Mouse (Mus musculus) bone marrow, adult 2 months (tissue): Measurements from ENCODE around the gene Bcl6b. TPM values are rescaled to one million over a fixed set of nuclear protein-coding genes. Genes with fewer than 3 reads are reported as not detected.

Source experiments
- H3K27ac ChIP-seq: fragments of 200-500 bp; 2 replicates; pipeline ENCODE4 v1.5.1; 2012; ENCODE audit warnings: low read depth, mild to moderate bottlenecking, control low read depth, inconsistent platforms, low read length; ENCODE audit not compliant: control insufficient read depth, poor library complexity, insufficient read depth
- H3K4me1 ChIP-seq: fragments of 200-500 bp; 2 replicates; pipeline ENCODE4 v1.6.1; 2011; ENCODE audit warnings: low read length; ENCODE audit not compliant: control insufficient read depth, insufficient read depth
- H3K4me3 ChIP-seq: fragments of 200-500 bp; replicated peaks from 2 replicates; pipeline ENCODE3; 2011; ENCODE audit warnings: mild to moderate bottlenecking, low read depth, low read length, control low read depth; ENCODE audit not compliant: control insufficient read depth
- CTCF ChIP-seq: fragments of 200-500 bp; IDR thresholded peaks from 2 replicates; pipeline ENCODE4 v1.5.1; 2011; ENCODE audit warnings: low read length, control low read depth; ENCODE audit not compliant: control insufficient read depth, insufficient read depth
- POLR2A ChIP-seq: fragments of 200-500 bp; IDR thresholded peaks from 2 replicates; pipeline ENCODE4 v1.6.1; 2011; ENCODE audit warnings: low read depth, mild to moderate bottlenecking, control low read depth, low read length, borderline replicate concordance; ENCODE audit not compliant: control insufficient read depth
- WGBS: fragments of 180-500 bp; shearing (Covaris S2); methylation state at CpG from one replicate; pipeline ENCODE4 v1.1.7; 2018; 5-methylcytosine and 5-hydroxymethylcytosine counted together
- polyA plus RNA-seq: library from polyadenylated mRNA; stranded (reverse); fragments of >200 nt; gene quantifications from 2 replicates; pipeline ENCODE4 v1.2.4, GENCODE M21; 2011; ENCODE audit warnings: low replicate concordance; ENCODE audit not compliant: missing spikeins, insufficient read depth, insufficient read length

The Bcl6b gene
- polyA plus RNA-seq, 1 experiment, result 2.2 TPM

DNA sequence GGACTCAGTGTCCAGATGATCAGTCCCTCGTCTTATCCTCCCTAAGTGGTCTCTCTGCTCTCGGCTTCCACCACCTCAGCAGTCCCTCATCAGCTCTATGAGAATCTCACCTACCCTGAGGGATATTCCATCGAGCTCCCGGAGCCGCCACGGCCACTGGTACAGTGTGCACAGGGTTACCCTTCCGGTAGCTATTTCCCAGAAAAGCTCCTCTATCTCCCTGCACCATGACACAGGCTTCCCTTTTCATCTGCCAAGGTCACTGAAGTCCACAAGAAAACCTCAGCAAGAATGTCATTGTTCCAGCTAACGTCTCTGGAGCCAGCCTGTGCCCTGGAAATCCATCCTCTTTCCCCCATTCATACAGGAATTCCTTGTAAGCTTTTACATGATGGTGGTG lies 22.3 kb upstream of the Bcl6b start:
- no peak overlapping the region for H3K27ac ChIP-seq
- H3K4me1 ChIP-seq, result no peaks in the 10 kb centered on the region
- no peak overlapping the region for H3K4me3 ChIP-seq
- TF ChIP-seq CTCF, result no peak
- TF ChIP-seq POLR2A, result no peak
- 79% methylated on average over 8 of the region's 8 CpGs for WGBS

- no peak overlapping the region for H3K27ac ChIP-seq
- H3K4me1 ChIP-seq, result no peaks in the 10 kb centered on the region
- TF ChIP-seq POLR2A, result no peak
- no peak for TF ChIP-seq CTCF
- WGBS, result 14% methylated on average over 11 of the region's 11 CpGs
- no peak overlapping the region for H3K4me3 ChIP-seq
Measured at GRCm38 (mm10) chr11:70250150-70250549, 20.6 kb upstream of the Bcl6b start.

DNA sequence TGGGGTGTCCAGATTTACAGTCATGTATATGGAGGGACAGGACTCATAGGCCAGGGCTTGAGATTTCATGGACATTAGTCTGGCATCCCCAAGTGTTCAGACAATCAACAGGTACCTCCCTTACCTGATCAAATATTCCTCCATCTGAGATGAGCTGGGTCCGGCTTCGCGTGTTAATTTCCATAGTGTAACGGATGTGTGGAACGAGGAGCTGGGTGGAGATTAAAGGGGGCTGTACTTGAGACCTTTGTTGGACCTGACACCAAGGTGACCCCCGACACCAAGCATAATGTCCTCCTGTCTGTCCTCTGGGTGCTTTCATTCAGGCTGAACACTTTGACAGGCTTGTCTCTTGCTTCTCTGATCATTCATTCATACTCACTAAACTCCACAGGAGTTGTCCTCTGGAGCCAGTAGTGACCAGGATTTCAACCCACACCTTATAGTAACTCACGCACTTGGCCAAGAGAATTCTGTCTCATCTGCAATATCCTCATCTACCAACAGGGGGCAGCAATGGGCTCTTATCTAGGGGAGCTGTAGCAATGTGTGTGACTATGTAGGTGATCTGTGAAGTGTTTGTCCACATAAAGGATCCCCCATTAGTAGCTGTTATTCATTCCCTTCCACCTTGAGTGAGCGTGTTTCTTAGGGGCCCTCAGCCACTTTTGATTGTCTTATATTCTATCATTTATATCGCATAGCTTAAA lies 17.7 kb upstream of the Bcl6b start:
- H3K4me3 ChIP-seq, result no peak overlapping the region
- H3K27ac ChIP-seq, result no peak overlapping the region
- H3K4me1 ChIP-seq, result no peaks in the 10 kb centered on the region
- WGBS, result 47% methylated on average over 9 of the region's 9 CpGs
- TF ChIP-seq CTCF, result peak; percentile 35; the same call in 1 of the 2 replicates
- TF ChIP-seq POLR2A, result no peak

DNA sequence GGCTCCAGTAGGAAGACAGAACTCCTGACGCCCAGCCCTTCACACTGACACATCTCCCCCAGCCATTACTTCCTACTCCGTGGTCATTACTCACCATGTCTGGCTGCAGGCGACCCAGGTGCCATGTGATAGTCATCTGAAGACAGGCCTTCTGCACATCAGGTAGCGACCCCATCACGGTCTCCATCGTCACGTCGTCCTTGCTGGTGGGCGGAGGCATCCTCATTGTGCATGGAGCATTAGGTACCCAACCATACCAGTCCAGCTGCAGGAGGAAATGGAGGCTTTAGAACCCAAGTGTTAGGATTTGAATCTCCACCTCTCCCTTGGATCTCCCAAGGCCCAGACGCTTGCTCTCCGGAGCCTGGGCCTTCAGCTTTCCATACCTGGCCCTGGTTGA lies 13.0 kb upstream of the Bcl6b start:
- Histone ChIP-seq H3K4me1 (no peaks in the 10 kb centered on the region), H3K4me3 (no peak overlapping the region), H3K27ac (no peak overlapping the region)
- no peak for TF ChIP-seq CTCF
- no peak for TF ChIP-seq POLR2A
- 66% methylated on average over 11 of the region's 11 CpGs for WGBS

DNA sequence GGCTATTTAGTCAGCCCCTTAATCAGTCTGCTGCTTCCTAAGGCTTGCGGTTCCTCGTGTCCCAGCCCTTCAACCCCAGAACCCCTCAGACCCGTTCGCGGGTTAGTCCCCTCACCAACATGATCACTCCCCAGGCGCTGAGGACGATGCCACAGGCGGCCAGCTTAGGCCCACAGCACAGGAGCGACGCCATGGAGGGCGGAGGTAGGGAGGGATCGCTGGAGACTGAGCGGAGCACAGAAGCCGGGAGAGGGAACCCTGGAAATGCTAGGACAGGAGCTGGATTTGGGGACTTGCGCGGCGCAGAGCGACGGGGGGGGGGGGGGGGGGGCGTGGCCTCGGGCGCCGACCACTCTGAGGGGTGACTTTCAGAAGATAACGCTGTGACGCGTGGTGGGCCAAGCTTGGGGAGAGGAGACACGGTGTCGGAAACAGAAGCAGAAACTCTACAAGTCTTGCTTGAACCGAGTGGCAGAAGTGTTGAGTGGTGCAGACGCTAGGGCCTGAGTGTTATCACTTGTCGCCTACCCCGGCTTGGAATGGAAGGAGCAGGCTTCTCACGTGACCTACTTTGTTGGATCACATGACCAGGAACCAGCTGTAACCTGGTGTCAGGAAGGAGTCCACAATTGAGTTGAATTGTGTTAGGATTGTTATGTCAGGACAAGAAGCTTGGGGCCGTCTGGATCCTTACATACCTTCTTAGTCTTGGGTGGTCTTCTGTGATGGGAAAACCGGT lies 10.1 kb upstream of the Bcl6b start, which contains the start of the genes Gm21988 and Rnasek:
Gm21988 (minus strand) TSS at position 290 of the 739 bp plus-strand sequence.
Rnasek (minus strand) TSS at position 302 of the 739 bp plus-strand sequence.
- peak within 1 kb of the TSS; percentile 89 for H3K4me3 ChIP-seq
- TF ChIP-seq POLR2A, result peak; percentile 47; the same call in 1 of the 2 replicates
- TF ChIP-seq CTCF, result no peak
- WGBS, result under 1% methylated on average over 34 of the region's 35 CpGs
- H3K4me1 ChIP-seq, result peaks cover 3% of the 10 kb centered on the region; the same call in 1 of the 2 replicates
- peak within 1 kb of the TSS; percentile 96 for H3K27ac ChIP-seq

DNA sequence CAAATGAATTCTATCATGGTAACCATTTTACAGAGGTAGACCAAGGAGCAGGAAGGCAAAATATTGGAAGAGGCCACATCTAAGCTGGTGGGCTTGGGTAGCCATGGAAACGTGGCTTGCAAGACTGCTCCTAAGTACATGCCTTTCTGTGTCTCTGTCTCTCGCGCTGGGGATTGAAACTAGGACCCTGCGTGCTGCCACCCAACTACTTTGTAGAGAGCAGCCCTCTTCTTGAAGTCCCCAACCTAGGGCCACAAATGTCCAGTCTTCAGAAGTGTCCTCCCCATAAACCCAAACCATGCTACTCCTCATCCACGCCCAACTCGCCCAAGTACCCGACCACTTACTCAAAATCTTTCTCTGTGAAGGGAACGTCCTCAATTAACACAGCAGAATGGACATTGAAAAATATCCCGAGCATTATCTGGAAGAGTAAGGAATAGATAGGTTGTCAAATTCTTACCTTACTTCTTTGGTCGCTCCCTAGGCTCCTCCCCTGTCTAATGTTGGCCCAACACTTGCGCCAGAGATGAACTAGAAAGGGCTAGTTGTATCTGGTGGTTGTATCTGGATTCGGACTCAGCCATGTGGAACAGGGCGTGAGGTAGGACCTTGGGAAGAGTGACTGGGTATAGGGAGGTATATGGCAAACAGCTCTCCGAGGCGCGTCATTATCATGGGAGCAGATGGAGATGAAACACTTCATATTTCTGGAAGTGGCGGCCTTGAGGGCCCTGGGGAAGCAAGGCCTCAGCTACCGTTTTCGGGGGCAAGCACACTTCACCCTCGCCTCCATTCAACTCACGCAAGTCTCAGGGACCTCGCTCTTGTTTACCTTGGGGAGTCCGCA lies 9.2 kb upstream of the Bcl6b start:
- H3K4me1 ChIP-seq, result peaks cover 3% of the 10 kb centered on the region; the same call in 1 of the 2 replicates
- 13% methylated on average over 23 of the region's 23 CpGs for WGBS
- H3K27ac ChIP-seq, result peak overlapping the region; percentile 96
- TF ChIP-seq POLR2A (no peak), CTCF (no peak)
- peak overlapping the region; percentile 89 for H3K4me3 ChIP-seq

DNA sequence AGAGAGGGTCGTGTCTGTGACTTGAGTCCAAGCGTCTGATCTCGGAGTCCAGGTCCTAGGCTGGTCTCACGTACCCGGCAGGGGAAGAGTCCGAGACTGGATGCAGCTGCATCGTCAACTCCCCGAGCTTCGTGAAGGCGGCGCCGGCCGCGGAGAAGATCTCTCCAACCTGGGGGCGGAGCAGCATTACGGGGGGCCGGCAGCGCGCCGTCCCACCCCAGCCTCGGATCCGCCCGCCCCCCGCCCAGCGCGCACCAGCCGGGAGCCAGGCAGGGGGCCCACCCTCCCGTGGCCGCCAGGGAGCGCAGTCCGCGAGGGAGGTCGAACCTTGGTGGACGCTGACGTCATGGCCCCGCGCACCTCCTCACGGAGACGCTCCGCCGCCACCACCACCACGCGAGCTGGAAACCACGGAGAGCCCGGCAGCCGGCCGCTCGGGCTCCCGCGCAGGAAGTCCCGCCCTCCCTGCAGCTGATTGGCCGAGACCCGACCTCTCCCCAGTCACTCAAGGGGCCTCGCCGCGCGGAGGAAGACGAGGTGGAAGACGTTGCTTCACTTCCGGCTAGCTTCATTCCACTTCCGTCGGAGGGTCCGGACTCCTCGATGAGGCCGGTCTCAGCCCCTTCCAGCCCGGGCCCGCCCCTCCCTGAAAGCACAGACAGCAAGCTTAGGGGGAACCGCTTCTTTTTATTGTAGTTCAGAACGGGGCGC lies 8.0 kb upstream of the Bcl6b start, which contains the start of gene 0610010K14Rik:
0610010K14Rik (minus strand) TSS at position 458 of the 711 bp plus-strand sequence.
- H3K4me3 ChIP-seq, result peak within 1 kb of the TSS; percentile 89
- TF ChIP-seq CTCF (peak; percentile 66; the same call in 1 of the 2 replicates), POLR2A (peak; percentile 91)
- WGBS, result under 1% methylated on average over 69 of the region's 70 CpGs
- H3K27ac ChIP-seq, result peak within 1 kb of the TSS; percentile 96
- peaks cover 3% of the 10 kb centered on the region; the same call in 1 of the 2 replicates for H3K4me1 ChIP-seq
